Mouse (Mus musculus) erythroblast, embryonic 14.5 days (primary cell): ENCODE measurements around the gene Wrap53.

Source experiments
- GATA1 ChIP-seq: IDR thresholded peaks from 2 replicates; pipeline ENCODE4 v1.6.1; 2012; ENCODE audit warnings: low read length, inconsistent platforms, mixed read lengths
- TAL1 ChIP-seq: IDR thresholded peaks from 3 replicates; pipeline ENCODE4 v1.6.1; 2012; ENCODE audit warnings: low read length, inconsistent platforms, mixed read lengths

GRCm38 (mm10) chr11:69621571-69622268, 41.7 kb upstream of the Wrap53 start, which contains the start of gene Sat2:
- no peak for TF ChIP-seq TAL1
- TF ChIP-seq GATA1: no peak
